Mouse (Mus musculus): ENCODE results near the gene Hspb6. TPM values are rescaled to one million over a fixed set of nuclear protein-coding genes. Genes with fewer than 3 reads are reported as not detected.
A peak's percentile ranks its signal among the peaks of the same experiment; 100 is the strongest.

Hspb6 gene
- 9.3 and 10.4 TPM in 2 replicates for polyA plus RNA-seq (2015; fragmentation: Nextera tagmentation; extraction: Ambion mirVana)

DNA sequence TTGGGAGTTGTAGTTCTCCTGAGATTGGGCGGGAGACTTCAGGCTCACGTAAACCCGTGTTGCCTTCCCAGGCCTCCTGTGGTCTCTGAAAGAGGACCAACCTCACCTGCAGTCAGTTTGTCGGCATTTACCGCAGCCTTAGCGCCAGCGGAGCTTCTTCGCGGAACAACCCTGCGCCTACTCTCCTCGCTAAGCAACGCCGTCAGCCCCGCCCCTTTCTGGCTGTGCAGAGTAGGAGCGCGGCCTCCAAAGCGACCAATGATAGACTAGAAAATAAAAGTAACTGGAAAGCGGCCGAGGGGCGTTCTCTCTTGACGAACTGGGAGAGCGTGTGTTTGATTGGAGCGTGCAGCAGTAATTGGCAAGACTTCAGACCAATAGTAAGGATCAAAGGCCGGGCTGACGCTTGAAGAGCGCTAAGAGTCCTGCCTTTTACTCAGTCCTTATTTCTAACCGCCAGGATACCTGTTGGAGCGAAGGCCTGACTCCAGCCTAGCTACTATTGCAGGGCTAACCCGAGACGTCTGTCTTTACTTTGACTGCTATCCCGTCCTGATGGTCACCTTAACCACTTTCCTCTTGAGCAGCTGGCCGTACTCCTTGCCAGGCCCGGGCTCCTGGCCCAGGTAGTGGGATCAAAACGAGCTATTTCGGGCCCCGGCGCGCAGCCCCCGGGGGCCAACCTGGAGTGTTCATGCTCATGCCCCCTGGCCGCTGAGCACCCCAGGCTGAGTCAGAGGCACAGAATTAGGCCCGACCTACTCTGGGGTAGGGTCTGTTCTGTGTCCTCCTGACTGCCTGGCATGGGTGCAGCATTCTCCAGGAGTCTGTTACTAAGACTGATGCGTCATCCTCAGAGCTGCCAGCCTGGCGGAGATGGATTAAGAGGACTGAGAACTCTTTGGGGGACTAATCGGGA is at the start of gene Hspb6, which contains the start of gene Proser3:
Gene Hspb6 (plus strand): TSS at position 77 of the 919 bp plus-strand sequence.
Gene Proser3 (minus strand): TSS at position 198 of the 919 bp plus-strand sequence.
- Histone ChIP-seq H3K27me3 (no peaks in the 10 kb centered on the region), H3K27ac (replicated peaks) (peak within 1 kb of the TSS; percentile 99), H3K9ac (replicated peaks) (peak within 1 kb of the TSS; percentile 66), H3K4me2 (replicated peaks) (peak within 1 kb of the TSS; percentile 94), H3K4me3 (peak within 1 kb of the TSS; percentile 74), H3K4me1 (peaks cover 21% of the 10 kb centered on the region), H3K9me3 (no peaks in the 10 kb centered on the region), H3K36me3 (peaks cover 41% of the 10 kb centered on the region)
- peak; percentile 96 for ATAC-seq (replicated peaks)
- 1% methylated on average over 44 of the region's 44 CpGs for WGBS

DNA sequence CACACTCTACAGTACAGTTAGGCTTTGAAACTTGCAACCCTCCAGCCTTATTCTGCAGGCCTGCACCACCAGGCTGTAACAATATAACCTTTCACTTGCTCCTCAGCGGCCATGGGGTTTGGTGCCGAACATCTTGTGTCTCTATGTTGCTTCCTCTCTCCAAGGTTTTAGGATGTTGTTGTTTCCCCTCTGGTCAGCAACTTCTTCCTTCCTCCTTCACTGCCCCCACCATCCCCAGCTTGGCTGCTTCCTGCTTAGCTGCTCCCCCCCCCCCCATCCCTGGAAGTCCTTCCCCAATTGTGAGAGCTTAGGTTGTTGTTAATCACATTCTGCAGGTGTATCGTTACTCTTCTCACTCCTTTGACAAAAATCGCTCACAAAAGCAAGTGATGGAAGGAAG is 43.9 kb upstream of the Hspb6 start:
- WGBS = 80% methylated on average over 4 of the region's 4 CpGs
- no peaks in the 10 kb centered on the region for H3K4me1 ChIP-seq
- no peaks in the 10 kb centered on the region for H3K9me3 ChIP-seq
- no peaks in the 10 kb centered on the region for H3K36me3 ChIP-seq
- no peak overlapping the region for H3K4me3 ChIP-seq
- no peak for ATAC-seq (replicated peaks)
- H3K4me2 ChIP-seq (replicated peaks) = no peak overlapping the region
- H3K9ac ChIP-seq (replicated peaks) = no peak overlapping the region
- no peak overlapping the region for H3K27ac ChIP-seq (replicated peaks)
- H3K27me3 ChIP-seq = no peaks in the 10 kb centered on the region

DNA sequence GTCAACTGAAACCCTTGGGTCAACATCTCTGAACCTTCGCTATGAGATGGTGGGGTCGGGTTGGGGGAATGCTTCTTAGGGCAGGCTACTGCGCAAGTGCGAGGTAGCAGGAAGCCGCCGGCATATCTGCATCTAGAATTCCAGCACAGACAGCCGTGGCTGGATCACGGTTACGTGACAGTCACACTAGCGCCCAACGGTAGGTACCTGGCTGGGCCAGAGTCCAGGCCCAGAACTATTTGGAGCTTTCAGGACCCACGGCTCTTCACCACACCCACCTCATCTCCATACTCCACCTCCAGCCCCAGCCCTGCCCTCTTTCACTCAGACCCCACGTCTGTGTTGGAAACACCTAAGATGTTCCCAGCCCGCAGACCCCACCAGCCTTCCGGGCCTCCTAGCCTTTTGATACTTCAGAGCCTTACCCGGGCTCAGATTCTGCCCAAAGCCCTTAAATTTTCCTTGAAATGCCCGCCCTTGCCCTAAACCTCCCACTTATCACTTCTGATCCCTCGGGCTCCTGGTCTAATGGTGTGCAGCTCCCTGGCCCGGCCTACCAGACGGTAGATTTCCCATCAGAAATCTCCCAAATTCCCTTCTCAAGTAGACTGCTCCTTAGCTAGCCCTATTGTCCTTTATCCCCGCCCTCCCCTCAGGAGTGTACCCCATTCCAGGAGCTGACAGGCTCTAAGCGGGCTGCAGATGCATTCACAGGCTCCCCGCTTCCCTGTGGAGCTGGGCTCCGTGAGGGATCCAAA is 36.8 kb upstream of the Hspb6 start:
- H3K9me3 ChIP-seq = no peaks in the 10 kb centered on the region
- H3K4me2 ChIP-seq (replicated peaks) = no peak overlapping the region
- H3K27ac ChIP-seq (replicated peaks) = no peak overlapping the region
- H3K4me1 ChIP-seq = 0 out of 2 replicates have a peak, but pooled peaks cover 2% of the 10 kb centered on the region
- H3K36me3 ChIP-seq = no peaks in the 10 kb centered on the region
- H3K4me3 ChIP-seq = no peak overlapping the region
- WGBS = 60% methylated on average over 24 of the region's 24 CpGs
- no peaks in the 10 kb centered on the region for H3K27me3 ChIP-seq
- ATAC-seq (replicated peaks) = no peak
- no peak overlapping the region for H3K9ac ChIP-seq (replicated peaks)

DNA sequence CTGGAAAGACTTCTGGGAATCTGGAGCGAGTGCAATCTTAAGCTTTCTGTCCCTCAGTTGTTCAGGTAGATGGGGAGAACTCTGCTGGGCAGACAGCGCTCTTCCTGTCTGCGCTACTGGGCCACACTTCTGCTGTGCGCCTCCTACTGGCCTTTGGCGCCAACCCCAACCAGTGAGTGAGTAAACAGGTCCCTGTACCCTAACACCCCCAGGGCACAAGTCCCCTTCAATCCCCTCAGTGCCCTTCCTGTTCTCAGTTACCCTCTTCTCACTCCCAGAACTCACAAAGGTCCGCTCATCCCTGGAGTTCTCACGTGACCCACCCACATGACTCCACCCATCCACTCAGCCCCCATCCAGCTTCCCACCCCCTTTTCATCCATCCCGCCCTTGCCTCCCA is 33.7 kb upstream of the Hspb6 start:
- H3K4me2 ChIP-seq (replicated peaks) = no peak overlapping the region
- peaks cover 6% of the 10 kb centered on the region for H3K36me3 ChIP-seq
- no peak for ATAC-seq (replicated peaks)
- H3K4me3 ChIP-seq = no peak overlapping the region
- WGBS = 46% methylated on average over 8 of the region's 8 CpGs
- H3K9me3 ChIP-seq = no peaks in the 10 kb centered on the region
- peaks cover 10% of the 10 kb centered on the region; the same call in 1 of the 2 replicates for H3K4me1 ChIP-seq
- no peak overlapping the region for H3K9ac ChIP-seq (replicated peaks)
- no peak overlapping the region for H3K27ac ChIP-seq (replicated peaks)
- no peaks in the 10 kb centered on the region for H3K27me3 ChIP-seq

DNA sequence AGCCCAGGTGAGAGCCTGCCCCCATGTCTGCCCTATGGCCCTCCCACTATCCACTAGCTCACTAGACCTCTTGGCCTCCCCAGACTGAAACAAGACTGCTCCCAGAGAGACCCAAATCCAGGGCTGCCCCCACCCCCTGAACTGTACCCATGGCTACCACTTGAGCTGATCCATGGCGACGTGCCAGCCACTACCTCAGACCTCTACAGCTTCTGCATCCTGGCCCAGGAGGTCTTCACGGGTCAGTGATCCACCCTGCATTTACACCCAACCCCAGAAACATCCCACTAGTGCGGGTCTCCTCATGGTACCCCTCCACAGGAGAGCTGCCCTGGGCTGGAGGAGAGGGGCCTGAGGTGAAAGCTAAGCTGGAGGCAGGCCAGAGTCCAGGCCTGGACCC is 31.6 kb upstream of the Hspb6 start:
- H3K9ac ChIP-seq (replicated peaks) = no peak overlapping the region
- ATAC-seq (replicated peaks) = 0 out of 2 replicates have a peak, but pooled peaks have one; percentile 18
- no peaks in the 10 kb centered on the region for H3K27me3 ChIP-seq
- no peak overlapping the region for H3K4me2 ChIP-seq (replicated peaks)
- H3K36me3 ChIP-seq = peaks cover 24% of the 10 kb centered on the region
- H3K4me3 ChIP-seq = no peak overlapping the region
- H3K4me1 ChIP-seq = peaks cover 10% of the 10 kb centered on the region; the same call in 1 of the 2 replicates
- H3K9me3 ChIP-seq = no peaks in the 10 kb centered on the region
- WGBS = 61% methylated on average over 4 of the region's 4 CpGs
- H3K27ac ChIP-seq (replicated peaks) = no peak overlapping the region

DNA sequence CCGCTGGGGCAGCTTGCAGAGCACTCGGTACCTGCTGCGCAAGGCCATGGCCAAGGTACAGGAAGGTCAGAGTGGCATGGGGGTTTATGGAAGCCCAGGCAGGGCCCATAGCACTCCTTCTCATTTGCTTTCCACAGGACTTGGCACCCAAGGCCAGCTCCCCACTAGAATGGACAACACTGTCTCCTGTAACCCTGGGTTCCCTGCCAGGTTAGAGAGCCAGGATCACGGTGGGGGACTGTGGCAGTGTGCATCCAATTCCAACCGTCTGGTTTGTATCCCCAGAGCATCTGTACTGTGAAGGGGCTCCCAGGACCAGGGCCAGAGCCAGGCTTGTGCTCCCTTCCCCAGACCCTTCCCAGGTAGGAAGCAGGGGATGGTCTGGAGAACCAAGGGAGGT is 31.1 kb upstream of the Hspb6 start:
- Histone ChIP-seq H3K4me1 (peaks cover 10% of the 10 kb centered on the region; the same call in 1 of the 2 replicates), H3K36me3 (peaks cover 29% of the 10 kb centered on the region), H3K27me3 (no peaks in the 10 kb centered on the region), H3K9ac (replicated peaks) (no peak overlapping the region), H3K4me3 (no peak overlapping the region), H3K27ac (replicated peaks) (no peak overlapping the region), H3K9me3 (no peaks in the 10 kb centered on the region), H3K4me2 (replicated peaks) (no peak overlapping the region)
- 64% methylated on average over 5 of the region's 5 CpGs for WGBS
- no peak for ATAC-seq (replicated peaks)

DNA sequence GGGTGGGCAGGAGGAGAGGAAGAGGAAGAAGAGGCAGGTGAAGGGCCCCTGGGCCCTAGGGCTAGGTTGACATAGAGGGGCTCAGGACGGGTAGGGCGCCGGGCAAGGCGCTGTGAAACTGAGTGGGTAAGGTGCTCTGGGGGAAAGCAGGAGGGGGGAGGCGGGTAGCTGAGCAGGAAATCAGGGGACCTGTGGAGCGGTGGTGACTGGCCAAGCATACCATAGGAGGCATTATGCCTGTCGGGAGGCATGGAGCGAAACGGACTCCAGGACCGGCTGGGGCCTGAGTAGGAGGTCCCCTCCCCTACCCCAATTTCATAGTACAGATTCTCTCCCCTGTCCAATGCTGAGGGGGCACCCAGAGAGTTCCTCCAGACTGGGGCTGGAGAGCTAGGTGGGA is 29.1 kb upstream of the Hspb6 start:
- H3K9ac ChIP-seq (replicated peaks) = no peak overlapping the region
- no peak overlapping the region for H3K4me3 ChIP-seq
- H3K27ac ChIP-seq (replicated peaks) = no peak overlapping the region

DNA sequence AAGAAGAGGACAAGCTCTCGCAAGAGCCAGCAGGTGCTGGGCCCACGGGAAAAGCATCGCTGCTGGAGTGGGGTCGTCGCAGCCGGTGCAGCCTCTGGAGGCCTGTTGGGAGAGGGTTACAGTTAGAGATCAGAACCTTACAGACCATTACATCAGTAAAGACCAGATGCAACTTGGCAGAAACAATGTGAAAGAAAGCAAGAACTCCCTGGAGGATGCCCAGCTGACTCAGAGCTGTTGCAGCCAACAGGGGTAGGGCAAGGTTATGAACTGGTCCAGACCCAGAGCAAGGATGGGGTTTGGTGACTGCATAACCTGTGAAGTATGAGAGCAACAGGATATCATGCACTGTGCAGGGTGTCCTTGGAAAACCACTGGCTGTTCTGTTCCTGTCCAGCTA is 27.5 kb upstream of the Hspb6 start:
- Histone ChIP-seq H3K9ac (replicated peaks) (no peak overlapping the region), H3K4me2 (replicated peaks) (no peak overlapping the region), H3K36me3 (peaks cover 65% of the 10 kb centered on the region), H3K4me1 (peaks cover 18% of the 10 kb centered on the region; the same call in 1 of the 2 replicates), H3K9me3 (no peaks in the 10 kb centered on the region), H3K27me3 (no peaks in the 10 kb centered on the region), H3K4me3 (no peak overlapping the region), H3K27ac (replicated peaks) (no peak overlapping the region)
- 86% methylated on average over 6 of the region's 6 CpGs for WGBS
- ATAC-seq (replicated peaks) = no peak

More for the DNA sequence above, 29.1 kb upstream of the Hspb6 start:
- no peaks in the 10 kb centered on the region for H3K27me3 ChIP-seq
- peaks cover 18% of the 10 kb centered on the region; the same call in 1 of the 2 replicates for H3K4me1 ChIP-seq
- H3K36me3 ChIP-seq = peaks cover 49% of the 10 kb centered on the region
- ATAC-seq (replicated peaks) = no peak
- WGBS = 86% methylated on average over 10 of the region's 10 CpGs
- H3K9me3 ChIP-seq = no peaks in the 10 kb centered on the region
- H3K4me2 ChIP-seq (replicated peaks) = no peak overlapping the region

DNA sequence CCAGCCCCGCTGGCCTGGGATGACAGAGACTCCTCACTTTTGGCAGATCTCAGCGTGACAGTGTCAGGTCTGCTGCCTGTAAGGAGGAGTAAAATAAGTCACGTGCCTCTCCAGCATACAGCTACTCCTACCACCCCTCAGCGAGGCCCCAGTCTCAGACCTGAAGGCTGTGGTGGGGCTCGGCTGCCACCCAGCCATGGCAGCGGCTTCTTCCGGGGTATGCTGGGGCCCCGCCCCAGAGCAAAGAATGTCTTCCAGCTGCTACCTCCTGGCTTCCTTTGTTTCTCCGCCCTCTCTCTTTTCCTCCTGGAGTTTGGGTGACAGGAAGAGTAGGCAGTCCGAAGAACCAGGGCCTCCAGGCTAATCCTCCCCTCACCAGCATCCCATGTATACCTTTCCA is 26.0 kb upstream of the Hspb6 start:
- Histone ChIP-seq H3K4me1 (0 out of 2 replicates have a peak, but pooled peaks cover 11% of the 10 kb centered on the region), H3K27ac (replicated peaks) (no peak overlapping the region), H3K27me3 (no peaks in the 10 kb centered on the region), H3K36me3 (peaks cover 80% of the 10 kb centered on the region), H3K9me3 (no peaks in the 10 kb centered on the region), H3K4me2 (replicated peaks) (no peak overlapping the region), H3K4me3 (no peak overlapping the region), H3K9ac (replicated peaks) (0 out of 2 replicates have a peak overlapping the region, but pooled peaks have one; percentile 15)
- no peak for ATAC-seq (replicated peaks)
- 41% methylated on average over 10 of the region's 10 CpGs for WGBS

DNA sequence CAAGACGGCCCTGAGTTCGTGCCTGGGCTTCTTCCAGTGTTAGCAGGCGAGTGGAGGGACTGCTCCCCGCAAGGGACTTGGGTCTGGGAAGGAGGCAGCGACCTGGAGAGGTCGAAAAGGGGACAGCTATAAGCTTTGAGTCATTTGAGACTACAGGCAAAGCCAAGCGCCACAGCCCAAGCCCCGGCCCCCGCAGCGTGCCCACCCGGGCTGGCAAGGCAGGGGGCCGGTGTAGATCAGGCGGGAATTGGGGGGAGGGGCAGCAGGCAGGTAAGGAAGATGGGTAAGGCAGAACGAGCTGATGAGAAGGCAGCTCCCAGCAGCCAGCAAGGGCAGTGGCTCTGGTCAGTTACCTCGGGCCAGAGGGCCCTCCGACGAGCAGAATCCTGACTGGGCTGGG is 25.6 kb upstream of the Hspb6 start:
- Histone ChIP-seq H3K9ac (replicated peaks) (0 out of 2 replicates have a peak overlapping the region, but pooled peaks have one; percentile 15), H3K4me3 (no peak overlapping the region), H3K4me2 (replicated peaks) (no peak overlapping the region), H3K36me3 (peaks cover 83% of the 10 kb centered on the region), H3K9me3 (no peaks in the 10 kb centered on the region), H3K4me1 (peaks cover 12% of the 10 kb centered on the region), H3K27ac (replicated peaks) (no peak overlapping the region), H3K27me3 (no peaks in the 10 kb centered on the region)
- no peak for ATAC-seq (replicated peaks)
- 28% methylated on average over 17 of the region's 17 CpGs for WGBS

DNA sequence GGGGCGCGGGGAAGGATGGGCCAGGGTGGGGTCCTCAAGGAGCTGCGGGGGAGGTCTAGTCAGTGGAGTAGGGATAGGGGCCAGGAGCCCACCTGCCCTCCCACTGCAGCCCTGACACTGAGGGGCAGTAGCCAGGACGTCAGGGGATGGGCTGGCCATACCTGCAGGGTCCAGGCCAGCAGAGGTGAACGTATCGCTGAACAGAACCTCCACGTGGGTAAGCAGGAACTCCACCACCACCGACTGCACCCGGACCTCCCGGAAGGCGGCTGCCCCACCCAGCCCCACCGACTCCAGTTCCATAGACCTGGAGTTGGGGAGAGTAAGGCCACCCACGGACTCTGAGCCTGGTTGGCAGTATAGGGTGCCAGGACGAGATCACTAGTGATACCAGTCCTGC is 25.0 kb upstream of the Hspb6 start:
- Histone ChIP-seq H3K9me3 (no peaks in the 10 kb centered on the region), H3K27me3 (no peaks in the 10 kb centered on the region), H3K4me2 (replicated peaks) (no peak overlapping the region), H3K36me3 (peaks cover 89% of the 10 kb centered on the region), H3K4me1 (peaks cover 18% of the 10 kb centered on the region), H3K4me3 (no peak overlapping the region), H3K9ac (replicated peaks) (no peak overlapping the region), H3K27ac (replicated peaks) (no peak overlapping the region)
- 82% methylated on average over 14 of the region's 14 CpGs for WGBS
- no peak for ATAC-seq (replicated peaks)
